Comparison of ENCODE assay signal across 14 mouse cellular contexts in genomic region chr6:30275159-30275847, GRCm38 (mm10). TPM values are rescaled to one million over a fixed set of nuclear protein-coding genes. Genes with fewer than 3 reads are reported as not detected.
DNase-seq lines count a peak whose midpoint lies in the region; ATAC-seq lines count a peak whose summit lies in the region.
"Had no signal": no experiment of that assay in that cellular context is flagged by ENCODE, and none has a peak within 500 bp of the region (broad histone marks: within the 10 kb centered on the region; RNA-seq: fewer than 3 reads in every experiment).

No protein-coding gene starts in this region.

- no peak overlapping the region for H3K4me3 ChIP-seq in heart, embryonic 15.5 days
- H3K4me3 ChIP-seq in liver, embryonic 11.5 days (ENCODE audit: low read depth, low read length): no peak overlapping the region
- H3K4me3 ChIP-seq in hindbrain, embryonic 10.5 days: no peak overlapping the region
- H3K4me3 ChIP-seq: forebrain, embryonic 12.5 days; heart, embryonic 10.5 days; kidney, embryonic 15.5 days; lung, embryonic 15.5 days; myocyte had no signal

- no peaks in the 10 kb centered on the region for H3K27me3 ChIP-seq in heart, embryonic 15.5 days
- H3K27me3 ChIP-seq in liver, embryonic 11.5 days (replicated peaks; ENCODE audit: control insufficient read depth, insufficient read depth, low read length): no peaks in the 10 kb centered on the region
- no peaks in the 10 kb centered on the region for H3K27me3 ChIP-seq in hindbrain, embryonic 10.5 days (ENCODE audit: insufficient read depth, poor library complexity, severe bottlenecking)
- H3K27me3 ChIP-seq: forebrain, embryonic 12.5 days; kidney, embryonic 15.5 days; lung, embryonic 15.5 days had no signal

- H3K36me3 ChIP-seq in heart, embryonic 15.5 days: peaks cover 24% of the 10 kb centered on the region
- H3K36me3 ChIP-seq in liver, embryonic 11.5 days (ENCODE audit: control insufficient read depth, insufficient read depth, low read length): peaks cover 12% of the 10 kb centered on the region
- peaks cover 59% of the 10 kb centered on the region for H3K36me3 ChIP-seq in hindbrain, embryonic 10.5 days

- WGBS in heart, embryonic 15.5 days: 60% methylated on average over 5 of the region's 5 CpGs
- WGBS in liver, embryonic 11.5 days: 64% methylated on average over 5 of the region's 5 CpGs
- 86% methylated on average over 5 of the region's 5 CpGs for WGBS in hindbrain, embryonic 10.5 days

- no peak overlapping the region for H3K4me2 ChIP-seq in heart, embryonic 15.5 days
- peak overlapping the region; percentile 24; the same call in 1 of the 2 replicates for H3K4me2 ChIP-seq in liver, embryonic 11.5 days
- H3K4me2 ChIP-seq: forebrain, embryonic 12.5 days; kidney, embryonic 15.5 days; lung, embryonic 15.5 days; midbrain, embryonic 11.5 days had no signal

- ATAC-seq in heart, embryonic 15.5 days (replicated peaks; ENCODE audit: insufficient number of reproducible peaks, insufficient read depth, low FRiP score, low read depth): no peak
- peak; percentile 73 for ATAC-seq in liver, embryonic 11.5 days (replicated peaks; ENCODE audit: low FRiP score)
- peak; percentile 88 for ATAC-seq in megakaryocyte-erythroid progenitor cell, adult 5-6 weeks (replicated peaks; ENCODE audit: low FRiP score, low TSS enrichment, poor library complexity, severe bottlenecking)

- H3K4me1 ChIP-seq in heart, embryonic 15.5 days (replicated peaks): peaks cover 43% of the 10 kb centered on the region
- peaks cover 12% of the 10 kb centered on the region for H3K4me1 ChIP-seq in liver, embryonic 11.5 days (replicated peaks; ENCODE audit: control insufficient read depth, insufficient read depth, low read length)
- H3K4me1 ChIP-seq in hindbrain, embryonic 10.5 days (replicated peaks): peaks cover 20% of the 10 kb centered on the region
- H3K4me1 ChIP-seq: kidney, embryonic 15.5 days; lung, embryonic 15.5 days had no signal

- H3K27ac ChIP-seq in heart, embryonic 15.5 days: peak overlapping the region; percentile 35; the same call in 1 of the 2 replicates
- H3K27ac ChIP-seq in liver, embryonic 11.5 days (ENCODE audit: low read depth, low read length): 0 out of 2 replicates have a peak overlapping the region, but pooled peaks have one; percentile 28
- H3K27ac ChIP-seq in hindbrain, embryonic 10.5 days: no peak overlapping the region
- H3K27ac ChIP-seq: forebrain, embryonic 12.5 days; heart, embryonic 10.5 days; kidney, embryonic 15.5 days; lung, embryonic 15.5 days had no signal

- intact Hi-C loops in heart, postnatal 25 days (cut with DNase I): no loop called here

- H3K9me3 ChIP-seq in heart, embryonic 15.5 days (replicated peaks): no peaks in the 10 kb centered on the region
- no peaks in the 10 kb centered on the region for H3K9me3 ChIP-seq in liver, embryonic 11.5 days (ENCODE audit: control insufficient read depth, low read length)
- no peaks in the 10 kb centered on the region for H3K9me3 ChIP-seq in hindbrain, embryonic 10.5 days
- H3K9me3 ChIP-seq: forebrain, embryonic 12.5 days; heart, embryonic 10.5 days; kidney, embryonic 15.5 days; lung, embryonic 15.5 days had no signal

- no peak overlapping the region for H3K9ac ChIP-seq in heart, embryonic 15.5 days
- no peak overlapping the region for H3K9ac ChIP-seq in liver, embryonic 11.5 days (ENCODE audit: low read depth, low read length)
- H3K9ac ChIP-seq: forebrain, embryonic 12.5 days; kidney, embryonic 15.5 days; lung, embryonic 15.5 days had no signal

- DNase-seq in heart, postnatal 25 days (ENCODE audit: low spot score): no peak
- DNase-seq in c-Kit-negative CD71-positive TER-119-positive erythroid progenitor cells, embryonic 14.5 days (ENCODE audit: low read depth, low spot score): peak; percentile 33
- DNase-seq in liver, embryonic 11.5 days (ENCODE audit: low spot score): no peak
- no peak for DNase-seq in hindbrain, embryonic 10.5 days (ENCODE audit: low spot score)
- no peak for DNase-seq in kidney, postnatal 36 days
- DNase-seq: cerebellum, adult 8-10 months had no signal

RNA-seq across cellular contexts. Expression of gene Ube2h, which starts 29.0 kb away (rescaled TPM):
- polyA plus RNA-seq in heart, embryonic 15.5 days (2015; fragmentation: Nextera tagmentation; extraction: Ambion mirVana): 40.9 and 46.3 TPM in 2 replicates
- 10 to 100 TPM; 64.4 to 80.8 TPM for total RNA-seq in heart, postnatal 25 days (2021)
- 21.6 and 22.5 TPM in 2 replicates for polyA plus RNA-seq in liver, embryonic 11.5 days (2014; fragmentation: Nextera tagmentation; extraction: Ambion mirVana)
- 6.0 and 8.5 TPM in 2 replicates for total RNA-seq in megakaryocyte-erythroid progenitor cell, adult 5-6 weeks (2014; fragmentation: Nextera tagmentation)
- 8.7 and 8.9 TPM in 2 replicates for total RNA-seq in megakaryocyte-erythroid progenitor cell, adult 5-6 weeks (2017)
- 29.6 and 34.2 TPM in 2 replicates for polyA plus RNA-seq in hindbrain, embryonic 10.5 days (2016; fragmentation: Nextera tagmentation; extraction: Ambion mirVana)
